Mouse (Mus musculus) liver, embryonic 12.5 days (tissue): ENCODE measurements around the gene Tmem178b. TPM values are rescaled to one million over a fixed set of nuclear protein-coding genes. Genes with fewer than 3 reads are reported as not detected.

Experiments
- ATAC-seq: fragments of 200-750 bp; cut with Nextera tagmentation; 2 replicates; pipeline ENCODE4 v1.8.0; 2017; ENCODE audit warnings: moderate number of reproducible peaks, mild to moderate bottlenecking, moderate library complexity
- H3K27ac ChIP-seq: fragments of 300-500 bp; sonication (generic); 2 replicates; pipeline ENCODE4 v1.5.1; 2016; ENCODE audit warnings: mild to moderate bottlenecking
- H3K27me3 ChIP-seq: fragments of 300-500 bp; sonication (generic); replicated peaks from 2 replicates; pipeline ENCODE4 v1.6.1; 2016; ENCODE audit warnings: mild to moderate bottlenecking, moderate library complexity
- H3K36me3 ChIP-seq: fragments of 300-500 bp; sonication (generic); 2 replicates; pipeline ENCODE4 v1.6.1; 2016; ENCODE audit warnings: mild to moderate bottlenecking, moderate library complexity
- H3K4me1 ChIP-seq: fragments of 300-500 bp; sonication (generic); 2 replicates; pipeline ENCODE4 v1.6.1; 2016
- H3K4me2 ChIP-seq: fragments of 300-500 bp; sonication (generic); 2 replicates; pipeline ENCODE4 v1.6.1; 2016; ENCODE audit warnings: mild to moderate bottlenecking, moderate library complexity
- H3K4me3 ChIP-seq: fragments of 300-500 bp; sonication (generic); 2 replicates; pipeline ENCODE4 v1.5.1; 2016; ENCODE audit warnings: mild to moderate bottlenecking, moderate library complexity
- H3K9ac ChIP-seq: fragments of 300-500 bp; sonication (generic); 2 replicates; pipeline ENCODE4 v1.6.1; 2016; ENCODE audit warnings: mild to moderate bottlenecking, moderate library complexity
- H3K9me3 ChIP-seq: fragments of 300-500 bp; sonication (generic); replicated peaks from 2 replicates; pipeline ENCODE4 v1.6.1; 2016; ENCODE audit warnings: mild to moderate bottlenecking, moderate library complexity
- WGBS: fragments of 180-500 bp; shearing (Covaris S2); methylation state at CpG from one replicate; pipeline ENCODE4 v1.1.7; 2016; ENCODE audit not compliant: insufficient replicate concordance; 5-methylcytosine and 5-hydroxymethylcytosine counted together
- polyA plus RNA-seq: library from polyadenylated mRNA; unstranded; fragments of >200 nt; fragmentation: Nextera tagmentation; extraction: Ambion mirVana; gene quantifications from 2 replicates; pipeline ENCODE4 v1.2.1, GENCODE M21; 2016

The Tmem178b gene
- polyA plus RNA-seq, 1 experiment from 2014 or later = not detected

DNA sequence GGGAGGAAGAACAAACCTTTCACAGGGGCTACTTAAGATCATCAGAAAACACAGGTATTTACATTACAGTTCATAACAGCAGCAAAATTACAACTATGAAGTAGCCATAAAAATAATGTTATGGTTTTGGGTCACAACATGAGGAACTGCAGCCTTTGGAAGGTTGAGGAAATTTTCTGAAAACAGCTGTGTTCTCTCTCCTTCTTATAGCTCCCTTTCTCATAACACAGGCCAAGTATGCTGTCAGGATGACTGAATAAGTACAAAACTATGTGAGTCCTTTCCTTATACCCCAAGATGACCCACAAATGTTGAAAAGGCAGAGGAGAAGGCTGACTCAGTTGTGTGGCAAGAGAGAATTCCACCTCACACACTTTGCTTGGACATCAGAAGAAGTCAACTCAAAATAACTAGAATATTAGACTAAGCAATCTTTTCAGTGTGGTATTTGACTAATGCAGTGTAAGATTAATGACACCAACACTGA, 347.6 kb downstream of the Tmem178b start:
- Histone ChIP-seq H3K4me2 (no peak overlapping the region), H3K27me3 (no peaks in the 10 kb centered on the region), H3K36me3 (no peaks in the 10 kb centered on the region), H3K9me3 (no peaks in the 10 kb centered on the region), H3K4me1 (no peaks in the 10 kb centered on the region), H3K9ac (no peak overlapping the region), H3K27ac (no peak overlapping the region), H3K4me3 (no peak overlapping the region)
- no peak for ATAC-seq

DNA sequence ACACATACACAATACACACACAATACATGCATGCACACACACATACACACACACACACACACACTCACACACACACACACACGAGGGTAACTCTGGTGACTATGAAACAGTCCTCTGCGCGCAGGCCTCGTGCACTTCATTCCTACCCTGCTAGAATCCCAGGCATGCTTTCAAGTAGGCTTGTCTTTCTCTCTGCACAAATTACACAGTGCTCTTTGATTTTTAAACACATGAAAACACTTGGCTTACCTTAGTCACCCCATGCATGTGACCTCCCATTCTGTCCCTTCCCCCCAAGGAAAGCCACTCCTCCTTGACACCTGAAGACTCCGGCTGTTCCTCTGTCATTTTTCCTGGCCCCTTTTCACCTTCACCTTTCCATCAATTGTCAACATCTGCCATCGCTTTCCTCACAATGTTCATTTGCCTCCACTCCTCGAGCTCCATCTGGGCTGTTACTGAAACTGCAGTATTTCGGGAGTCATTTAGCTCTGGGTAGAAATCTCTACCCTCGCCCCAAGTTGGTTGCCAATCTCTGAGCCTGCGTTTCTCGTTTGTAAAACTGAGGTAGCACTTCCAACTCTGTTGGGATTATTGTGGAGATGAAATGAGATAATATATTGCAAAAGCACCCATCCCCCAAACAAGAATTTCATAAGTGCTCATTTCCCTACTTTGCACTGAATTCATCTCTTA, 352.7 kb downstream of the Tmem178b start:
- ATAC-seq = no peak
- no peak overlapping the region for H3K27ac ChIP-seq
- no peak overlapping the region for H3K4me3 ChIP-seq
- no peaks in the 10 kb centered on the region for H3K36me3 ChIP-seq
- H3K9me3 ChIP-seq = no peaks in the 10 kb centered on the region
- H3K27me3 ChIP-seq = no peaks in the 10 kb centered on the region
- no peak overlapping the region for H3K4me2 ChIP-seq
- 70% methylated on average over 11 of the region's 11 CpGs for WGBS
- H3K9ac ChIP-seq = no peak overlapping the region
- no peaks in the 10 kb centered on the region for H3K4me1 ChIP-seq

DNA sequence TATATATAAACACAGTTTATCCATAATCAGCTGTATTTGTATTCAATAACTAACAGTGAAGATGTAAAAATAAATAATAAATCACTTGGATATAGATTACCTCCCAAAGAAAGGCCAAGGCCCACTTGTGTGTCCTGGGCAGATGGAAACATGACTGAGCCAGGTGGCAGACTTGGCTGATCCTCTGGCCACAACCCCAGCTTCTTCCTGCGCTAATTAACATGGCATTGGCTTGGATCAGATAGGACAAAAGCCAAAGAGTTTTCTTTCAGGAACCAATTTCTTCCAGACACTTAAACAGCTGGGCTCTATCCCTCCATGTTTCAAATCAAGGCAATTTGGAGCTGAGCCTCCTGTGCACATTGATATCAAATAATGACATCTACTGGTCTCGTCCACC, 355.9 kb downstream of the Tmem178b start:
- Histone ChIP-seq H3K27ac (no peak overlapping the region), H3K36me3 (no peaks in the 10 kb centered on the region), H3K9ac (no peak overlapping the region), H3K27me3 (no peaks in the 10 kb centered on the region), H3K4me2 (no peak overlapping the region), H3K4me3 (no peak overlapping the region), H3K4me1 (no peaks in the 10 kb centered on the region), H3K9me3 (no peaks in the 10 kb centered on the region)
- ATAC-seq = no peak
- WGBS = 47% methylated on average over 2 of the region's 2 CpGs

DNA sequence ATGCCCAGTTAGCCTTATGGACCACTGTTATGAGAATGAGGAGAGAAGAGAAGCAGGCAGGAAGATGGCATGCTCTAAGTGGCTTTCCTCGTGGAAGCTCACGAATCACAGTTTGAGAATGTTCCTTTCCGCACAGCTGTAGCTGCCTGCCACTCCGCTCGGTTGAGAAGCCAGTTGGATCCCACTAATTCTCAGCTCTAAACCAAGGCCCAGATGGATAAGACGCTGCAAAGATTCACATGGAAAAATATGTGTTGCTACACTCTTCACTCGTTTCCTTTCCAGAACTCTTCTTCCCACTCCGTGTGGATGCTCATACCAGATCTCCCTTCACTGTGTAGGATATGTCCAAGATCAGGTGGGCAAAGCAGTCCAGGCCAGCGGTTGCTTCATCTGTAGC, 356.9 kb downstream of the Tmem178b start:
- Histone ChIP-seq H3K4me2 (no peak overlapping the region), H3K9me3 (no peaks in the 10 kb centered on the region), H3K9ac (no peak overlapping the region), H3K4me1 (no peaks in the 10 kb centered on the region), H3K4me3 (no peak overlapping the region), H3K27ac (no peak overlapping the region), H3K27me3 (no peaks in the 10 kb centered on the region), H3K36me3 (no peaks in the 10 kb centered on the region)
- 75% methylated on average over 9 of the region's 9 CpGs for WGBS
- no peak for ATAC-seq

DNA sequence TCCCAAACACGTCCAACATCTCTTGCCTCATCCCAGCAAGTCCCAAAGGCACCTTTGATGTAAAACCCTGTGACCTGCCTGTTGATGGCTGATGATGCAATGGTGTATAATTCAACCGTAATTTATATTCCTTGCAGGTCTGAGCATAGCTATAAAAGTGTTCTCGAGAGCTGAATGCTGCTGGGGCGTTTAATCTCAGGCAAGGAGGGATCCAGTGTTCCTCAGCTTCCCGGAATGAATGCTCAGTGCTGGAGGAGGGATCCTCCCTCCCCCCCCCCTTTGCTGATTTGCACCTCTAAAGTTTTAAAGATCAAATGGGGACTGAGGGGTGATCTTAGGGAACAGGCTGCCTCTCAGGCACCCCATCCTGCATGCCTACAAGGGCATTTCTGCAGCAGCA, 361.0 kb downstream of the Tmem178b start:
- Histone ChIP-seq H3K9me3 (no peaks in the 10 kb centered on the region), H3K9ac (no peak overlapping the region), H3K36me3 (no peaks in the 10 kb centered on the region), H3K27me3 (no peaks in the 10 kb centered on the region), H3K4me3 (no peak overlapping the region), H3K4me1 (no peaks in the 10 kb centered on the region), H3K27ac (no peak overlapping the region), H3K4me2 (no peak overlapping the region)
- WGBS = 45% methylated on average over 5 of the region's 5 CpGs
- ATAC-seq = no peak

DNA sequence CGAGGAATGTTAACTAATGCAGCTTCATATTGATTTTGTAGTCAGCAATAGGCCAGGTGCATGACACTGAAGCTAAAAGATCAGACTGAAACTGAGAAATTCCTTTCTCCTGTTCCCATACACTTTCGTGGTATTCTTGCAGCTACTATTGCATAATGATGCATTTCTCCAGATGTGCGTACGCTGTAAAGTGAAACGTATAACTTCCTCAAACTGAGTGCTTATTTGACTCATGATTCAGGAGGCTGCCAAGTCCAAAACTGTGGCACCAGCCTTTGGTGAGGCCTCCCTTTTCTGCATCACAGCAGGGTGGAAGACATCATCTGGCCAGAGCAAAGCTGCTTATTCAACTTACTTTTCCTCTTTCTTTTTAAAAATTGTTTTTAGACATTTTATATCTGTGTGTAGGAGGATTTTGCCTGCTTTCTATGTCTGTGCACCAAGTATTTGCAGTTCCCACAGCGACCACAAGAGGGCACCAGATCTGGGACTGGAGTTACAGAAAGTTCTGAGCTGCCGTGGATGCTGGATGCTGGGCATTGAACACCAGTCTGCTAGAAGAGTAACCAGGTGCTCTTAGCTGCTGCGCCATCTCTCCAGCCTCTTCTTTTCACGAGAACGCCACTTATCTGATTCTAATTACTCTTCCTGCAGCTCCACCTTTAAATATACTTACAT, 362.9 kb downstream of the Tmem178b start:
- Histone ChIP-seq H3K9me3 (no peaks in the 10 kb centered on the region), H3K4me2 (no peak overlapping the region), H3K27me3 (no peaks in the 10 kb centered on the region), H3K4me3 (no peak overlapping the region), H3K36me3 (no peaks in the 10 kb centered on the region), H3K27ac (no peak overlapping the region), H3K9ac (no peak overlapping the region), H3K4me1 (no peaks in the 10 kb centered on the region)
- WGBS = 13% methylated on average over 10 of the region's 10 CpGs
- no peak for ATAC-seq

DNA sequence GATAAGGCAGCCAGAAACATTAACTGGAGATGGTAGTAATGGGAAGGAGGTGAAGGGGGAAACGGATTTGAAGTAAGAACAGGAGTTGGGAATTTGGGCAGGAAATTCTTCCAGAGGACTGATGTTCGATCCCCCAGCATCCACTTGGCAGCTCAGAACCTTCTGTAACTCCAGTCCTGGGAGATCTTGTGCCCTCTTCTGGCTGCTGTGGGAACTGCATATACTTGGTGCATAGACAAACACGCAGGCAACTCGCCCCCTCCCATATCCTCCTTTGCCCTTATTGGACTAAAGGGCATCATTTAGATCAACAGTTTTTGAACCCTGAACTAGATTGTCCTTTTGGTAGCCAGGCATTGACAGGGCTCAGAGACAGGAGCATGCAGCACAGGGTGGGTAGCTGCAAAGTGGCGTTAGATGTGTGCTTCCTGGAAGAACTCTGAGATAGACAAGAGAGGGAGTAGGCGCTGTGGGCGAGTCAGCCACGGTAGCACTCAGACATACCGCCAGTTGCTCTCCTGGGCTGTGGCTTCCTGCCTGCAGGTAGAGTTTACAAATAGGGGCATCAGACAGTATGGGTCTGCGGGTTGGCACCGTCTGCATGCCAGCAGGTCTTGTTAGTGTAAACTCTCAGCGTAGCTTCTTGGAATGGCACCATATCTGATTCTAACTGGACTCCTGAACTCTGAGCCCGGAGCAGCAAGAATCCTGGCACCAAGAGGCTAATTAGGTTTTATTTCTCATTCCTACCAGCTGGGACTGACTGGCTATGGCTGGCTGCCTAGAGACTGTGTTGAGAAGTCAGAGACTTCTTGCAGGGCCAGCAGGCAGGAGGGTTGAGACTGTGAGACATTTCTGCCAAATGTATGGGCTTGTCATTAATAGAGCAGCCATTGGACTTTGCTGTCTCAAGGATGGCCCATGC, 364.0 kb downstream of the Tmem178b start:
- Histone ChIP-seq H3K27ac (no peak overlapping the region), H3K4me2 (no peak overlapping the region), H3K9ac (no peak overlapping the region), H3K4me3 (no peak overlapping the region), H3K36me3 (no peaks in the 10 kb centered on the region), H3K4me1 (no peaks in the 10 kb centered on the region), H3K9me3 (no peaks in the 10 kb centered on the region), H3K27me3 (no peaks in the 10 kb centered on the region)
- WGBS = 50% methylated on average over 13 of the region's 13 CpGs
- ATAC-seq = no peak

DNA sequence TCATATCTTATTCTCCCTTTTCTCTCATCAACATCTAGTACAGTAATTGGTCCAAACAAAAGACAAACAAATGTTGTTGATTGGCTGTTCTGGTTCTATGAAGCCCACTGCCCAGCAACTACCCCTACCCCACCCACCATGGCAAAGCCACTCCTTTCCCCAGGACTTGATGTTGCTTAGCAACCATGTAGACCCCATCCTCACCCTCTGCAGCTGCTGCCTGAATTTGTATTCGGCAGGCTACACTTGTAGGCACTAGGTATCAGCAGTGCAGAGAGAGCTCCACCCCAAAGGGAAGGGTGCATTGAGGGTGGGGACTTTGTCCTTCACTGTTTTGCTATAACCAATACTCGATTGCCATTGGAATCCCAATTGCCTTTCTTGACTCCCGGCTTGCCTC, 365.8 kb downstream of the Tmem178b start:
- WGBS = 51% methylated on average over 3 of the region's 3 CpGs

DNA sequence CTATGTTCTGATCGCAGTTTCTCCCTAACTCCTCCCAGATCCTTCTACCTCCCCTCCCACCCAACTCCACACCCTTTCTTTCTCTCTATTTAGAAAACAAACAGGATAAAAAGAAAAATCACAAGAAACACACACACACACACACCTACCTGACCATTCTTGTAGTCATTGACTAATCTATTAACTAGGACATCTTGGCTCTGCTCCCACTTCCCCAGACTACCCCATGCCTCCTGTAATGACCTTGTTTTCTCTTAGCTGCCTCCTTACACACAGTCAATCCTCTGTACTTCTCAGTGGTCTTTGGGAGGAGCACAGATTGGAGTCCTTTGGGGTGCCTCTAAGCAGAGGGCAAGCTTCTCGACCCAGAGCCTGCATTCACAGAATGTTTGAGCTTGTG, 367.6 kb downstream of the Tmem178b start:
- Histone ChIP-seq H3K9me3 (no peaks in the 10 kb centered on the region), H3K36me3 (no peaks in the 10 kb centered on the region), H3K9ac (no peak overlapping the region), H3K4me3 (no peak overlapping the region), H3K27ac (no peak overlapping the region), H3K27me3 (no peaks in the 10 kb centered on the region), H3K4me2 (no peak overlapping the region), H3K4me1 (no peaks in the 10 kb centered on the region)
- 57% methylated on average over 2 of the region's 2 CpGs for WGBS
- no peak for ATAC-seq

More for the DNA sequence above, 365.8 kb downstream of the Tmem178b start:
- no peak overlapping the region for H3K27ac ChIP-seq
- H3K9me3 ChIP-seq = no peaks in the 10 kb centered on the region
- no peak overlapping the region for H3K9ac ChIP-seq
- no peaks in the 10 kb centered on the region for H3K27me3 ChIP-seq
- no peaks in the 10 kb centered on the region for H3K36me3 ChIP-seq
- no peak for ATAC-seq
- no peaks in the 10 kb centered on the region for H3K4me1 ChIP-seq
- no peak overlapping the region for H3K4me3 ChIP-seq
- H3K4me2 ChIP-seq = no peak overlapping the region

DNA sequence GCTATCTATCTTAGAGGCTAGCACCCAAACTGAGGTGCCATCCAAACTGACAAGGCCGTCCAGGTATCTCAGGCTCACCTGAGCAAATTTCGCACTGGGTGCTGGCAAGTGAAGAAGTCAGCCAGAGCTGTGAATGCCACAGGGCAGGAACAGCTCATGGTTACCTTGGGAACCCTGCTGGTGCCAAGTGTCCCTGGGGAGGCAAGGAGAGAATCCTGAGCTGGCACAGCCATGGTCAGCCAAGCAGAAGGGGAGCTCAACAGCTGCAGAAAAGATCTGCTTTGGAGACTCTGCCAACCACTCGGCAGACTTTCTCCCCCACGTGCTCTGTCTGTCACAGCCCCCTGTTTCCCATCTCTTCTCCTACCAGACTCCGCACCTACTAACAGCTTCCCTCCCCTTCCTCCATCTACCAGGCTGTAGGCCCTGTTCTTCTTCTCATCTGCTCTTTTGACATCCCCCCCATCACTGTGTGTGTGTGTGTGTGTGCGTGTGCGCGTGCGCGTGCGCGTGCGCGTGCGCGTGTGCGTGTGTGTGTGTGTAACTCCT, 374.4 kb downstream of the Tmem178b start:
- H3K4me3 ChIP-seq = no peak overlapping the region
- H3K27ac ChIP-seq = no peak overlapping the region
- no peaks in the 10 kb centered on the region for H3K4me1 ChIP-seq
- H3K9me3 ChIP-seq = no peaks in the 10 kb centered on the region
- no peaks in the 10 kb centered on the region for H3K36me3 ChIP-seq
- no peaks in the 10 kb centered on the region for H3K27me3 ChIP-seq
- ATAC-seq = no peak
- no peak overlapping the region for H3K9ac ChIP-seq
- no peak overlapping the region for H3K4me2 ChIP-seq
- 86% methylated on average over 17 of the region's 17 CpGs for WGBS

DNA sequence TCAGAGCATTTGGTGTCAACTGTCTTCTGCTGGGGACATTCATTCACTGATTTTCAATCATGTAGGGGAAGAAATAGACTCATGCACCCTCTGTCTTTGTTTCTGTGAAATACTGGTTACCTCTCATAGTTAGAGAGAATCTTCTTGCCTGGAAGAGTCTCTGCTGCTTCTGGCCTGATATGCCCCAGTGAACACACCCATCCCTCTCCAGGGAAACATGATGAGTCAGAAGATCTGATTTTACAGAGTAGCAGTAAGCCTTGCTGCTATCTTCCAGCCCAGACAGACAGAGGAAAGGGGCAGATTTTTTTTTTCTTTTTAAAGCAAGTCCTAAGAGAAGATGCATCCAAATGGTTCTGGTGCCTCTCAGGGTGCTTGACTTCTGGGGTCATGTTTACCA, 376.9 kb downstream of the Tmem178b start:
- no peak overlapping the region for H3K4me3 ChIP-seq

DNA sequence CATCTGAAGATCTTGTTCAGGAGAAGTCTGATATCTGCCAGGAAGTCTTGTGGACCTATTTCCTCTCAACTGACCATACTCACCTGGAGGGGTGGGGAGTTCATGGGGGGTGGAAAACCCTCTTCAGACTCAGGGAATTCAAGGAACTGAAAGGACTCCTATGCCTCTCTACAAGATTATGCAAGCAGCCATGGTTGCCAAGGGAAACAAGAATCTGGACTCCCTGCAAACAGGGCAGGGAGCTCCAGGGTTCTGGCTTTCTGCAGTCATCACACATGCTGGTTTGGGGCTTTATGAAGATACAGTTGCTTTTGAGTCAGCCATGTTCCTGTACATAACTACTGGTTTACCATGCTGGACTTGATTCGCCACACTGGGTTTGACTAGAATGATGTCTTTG, 390.6 kb downstream of the Tmem178b start:
- no peaks in the 10 kb centered on the region for H3K9me3 ChIP-seq
- H3K4me3 ChIP-seq = no peak overlapping the region
- H3K27me3 ChIP-seq = no peaks in the 10 kb centered on the region
- no peak overlapping the region for H3K9ac ChIP-seq
- ATAC-seq = no peak
- H3K4me2 ChIP-seq = no peak overlapping the region
- no peak overlapping the region for H3K27ac ChIP-seq
- WGBS = 88% methylated on average over 1 of the region's 1 CpGs
- no peaks in the 10 kb centered on the region for H3K36me3 ChIP-seq
- H3K4me1 ChIP-seq = no peaks in the 10 kb centered on the region

More for the DNA sequence above, 376.9 kb downstream of the Tmem178b start:
- Histone ChIP-seq H3K27ac (no peak overlapping the region), H3K4me1 (no peaks in the 10 kb centered on the region), H3K9ac (no peak overlapping the region), H3K9me3 (no peaks in the 10 kb centered on the region), H3K36me3 (no peaks in the 10 kb centered on the region), H3K27me3 (no peaks in the 10 kb centered on the region), H3K4me2 (no peak overlapping the region)
- ATAC-seq = no peak
